Mouse (Mus musculus) heart, embryonic 15.5 days (tissue): ENCODE data around the gene Dclk1. TPM values are rescaled to one million over a fixed set of nuclear protein-coding genes. Genes with fewer than 3 reads are reported as not detected.

Experiments used
- ATAC-seq: fragments of 200-750 bp; cut with Nextera tagmentation; replicated peaks from 2 replicates; pipeline ENCODE4 v1.8.0; 2017; ENCODE audit warnings: low read depth, moderate TSS enrichment; ENCODE audit not compliant: insufficient number of reproducible peaks, insufficient read depth, low FRiP score
- H3K27ac ChIP-seq: fragments of 300-500 bp; sonication (generic); 2 replicates; pipeline ENCODE4 v1.5.1; 2015; ENCODE audit warnings: mild to moderate bottlenecking, inconsistent platforms
- H3K27me3 ChIP-seq: fragments of 300-500 bp; sonication (generic); 2 replicates; pipeline ENCODE4 v1.6.1; 2015; ENCODE audit warnings: inconsistent platforms
- H3K36me3 ChIP-seq: fragments of 300-500 bp; sonication (generic); 2 replicates; pipeline ENCODE4 v1.6.1; 2015; ENCODE audit warnings: mild to moderate bottlenecking, inconsistent platforms
- H3K4me1 ChIP-seq: fragments of 300-500 bp; sonication (generic); replicated peaks from 2 replicates; pipeline ENCODE4 v1.6.1; 2015; ENCODE audit warnings: inconsistent platforms
- H3K4me2 ChIP-seq: fragments of 300-500 bp; sonication (generic); 2 replicates; pipeline ENCODE4 v1.6.1; 2015; ENCODE audit warnings: inconsistent platforms, mild to moderate bottlenecking, moderate library complexity
- H3K4me3 ChIP-seq: fragments of 300-500 bp; sonication (generic); 2 replicates; pipeline ENCODE4 v1.5.1; 2015; ENCODE audit warnings: mild to moderate bottlenecking, inconsistent platforms
- H3K9ac ChIP-seq: fragments of 300-500 bp; sonication (generic); 2 replicates; pipeline ENCODE4 v1.6.1; 2015; ENCODE audit warnings: mild to moderate bottlenecking, inconsistent platforms
- H3K9me3 ChIP-seq: fragments of 300-500 bp; sonication (generic); replicated peaks from 2 replicates; pipeline ENCODE4 v1.6.1; 2016; ENCODE audit warnings: inconsistent platforms
- WGBS: fragments of 180-500 bp; shearing (Covaris S2); methylation state at CpG from one replicate; pipeline ENCODE4 v1.1.7; 2015; ENCODE audit warnings: mixed read lengths; 5-methylcytosine and 5-hydroxymethylcytosine counted together
- polyA plus RNA-seq: library from polyadenylated mRNA; unstranded; fragments of >200 nt; fragmentation: Nextera tagmentation; extraction: Ambion mirVana; gene quantifications from 2 replicates; pipeline ENCODE4 v1.2.1, GENCODE M21; 2015

Gene Dclk1
- polyA plus RNA-seq, 1 experiment from 2014 or later: 11.9 TPM

DNA sequence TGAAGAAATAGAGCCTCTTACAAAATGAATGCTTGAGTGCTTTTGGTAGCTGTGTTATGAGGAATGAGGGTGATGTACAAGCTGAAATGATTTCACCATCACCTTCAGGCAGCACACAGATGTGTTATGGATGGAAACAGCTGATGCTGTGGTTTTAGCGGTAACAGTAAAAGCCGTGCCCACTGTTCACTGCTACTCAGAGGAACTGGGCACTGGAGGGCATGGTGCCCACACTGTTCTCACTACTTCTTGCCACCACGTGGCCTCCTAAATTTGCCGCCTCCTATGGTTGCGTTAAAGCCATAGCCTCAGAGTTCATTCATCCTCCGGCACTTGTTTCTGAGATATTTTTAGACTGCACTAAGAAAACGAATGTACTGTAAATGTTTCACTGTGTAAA is 18.0 kb downstream of the Dclk1 start:
- no peak for ATAC-seq
- H3K9ac ChIP-seq: no peak overlapping the region
- no peak overlapping the region for H3K27ac ChIP-seq
- 35% methylated on average over 7 of the region's 7 CpGs for WGBS
- H3K4me3 ChIP-seq: no peak overlapping the region
- peaks cover 8% of the 10 kb centered on the region for H3K4me1 ChIP-seq
- no peak overlapping the region for H3K4me2 ChIP-seq
- H3K36me3 ChIP-seq: no peaks in the 10 kb centered on the region
- no peaks in the 10 kb centered on the region for H3K9me3 ChIP-seq
- no peaks in the 10 kb centered on the region for H3K27me3 ChIP-seq

DNA sequence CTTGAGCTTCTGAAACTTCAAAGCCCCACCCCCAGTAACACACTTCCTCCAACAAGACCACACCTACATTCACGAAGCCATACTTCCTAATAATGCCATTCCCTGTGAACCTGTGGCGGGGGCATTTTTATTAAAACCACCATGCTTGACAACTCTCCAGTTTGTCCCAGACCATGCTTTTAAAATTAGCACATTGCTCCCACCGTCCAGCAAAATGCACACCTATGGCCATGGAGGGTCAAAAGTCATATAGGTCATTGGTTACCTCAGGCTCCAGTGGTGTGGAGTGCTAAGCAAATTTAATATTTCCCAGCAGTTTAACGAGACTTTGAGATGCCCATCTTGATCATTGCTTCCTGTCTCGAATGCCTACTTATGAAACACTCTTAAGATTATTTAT is 23.9 kb downstream of the Dclk1 start:
- Histone ChIP-seq H3K4me2 (no peak overlapping the region), H3K9ac (no peak overlapping the region), H3K9me3 (no peaks in the 10 kb centered on the region), H3K27me3 (no peaks in the 10 kb centered on the region), H3K27ac (no peak overlapping the region), H3K36me3 (no peaks in the 10 kb centered on the region), H3K4me1 (0 out of 2 replicates have a peak, but pooled peaks cover 2% of the 10 kb centered on the region), H3K4me3 (no peak overlapping the region)
- no peak for ATAC-seq
- 79% methylated on average over 5 of the region's 5 CpGs for WGBS

DNA sequence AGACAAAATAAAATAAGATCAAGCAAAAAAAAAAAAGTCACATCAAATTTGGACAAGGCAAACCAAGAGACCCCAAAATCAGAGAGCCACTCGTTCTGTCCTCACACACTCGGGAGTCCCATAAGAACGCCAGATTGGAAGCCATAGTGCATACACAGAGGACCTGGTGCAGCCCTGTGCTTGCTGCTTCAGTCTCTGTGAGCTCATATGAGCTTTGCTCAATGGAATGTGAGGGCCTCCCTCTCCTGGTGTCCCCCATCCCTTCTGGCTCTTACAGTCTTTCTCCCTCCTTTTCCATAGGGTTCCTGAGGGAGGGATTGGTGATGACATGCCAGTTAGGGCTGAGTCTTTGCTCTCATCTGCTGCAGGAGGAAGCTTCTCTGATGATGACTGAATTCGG is 27.6 kb downstream of the Dclk1 start:
- 0 out of 2 replicates have a peak, but pooled peaks cover 5% of the 10 kb centered on the region for H3K4me1 ChIP-seq
- H3K4me3 ChIP-seq: no peak overlapping the region
- no peak overlapping the region for H3K4me2 ChIP-seq
- WGBS: 47% methylated on average over 4 of the region's 4 CpGs
- H3K27me3 ChIP-seq: no peaks in the 10 kb centered on the region
- no peak for ATAC-seq
- no peak overlapping the region for H3K27ac ChIP-seq
- no peak overlapping the region for H3K9ac ChIP-seq
- H3K36me3 ChIP-seq: no peaks in the 10 kb centered on the region
- H3K9me3 ChIP-seq: no peaks in the 10 kb centered on the region

DNA sequence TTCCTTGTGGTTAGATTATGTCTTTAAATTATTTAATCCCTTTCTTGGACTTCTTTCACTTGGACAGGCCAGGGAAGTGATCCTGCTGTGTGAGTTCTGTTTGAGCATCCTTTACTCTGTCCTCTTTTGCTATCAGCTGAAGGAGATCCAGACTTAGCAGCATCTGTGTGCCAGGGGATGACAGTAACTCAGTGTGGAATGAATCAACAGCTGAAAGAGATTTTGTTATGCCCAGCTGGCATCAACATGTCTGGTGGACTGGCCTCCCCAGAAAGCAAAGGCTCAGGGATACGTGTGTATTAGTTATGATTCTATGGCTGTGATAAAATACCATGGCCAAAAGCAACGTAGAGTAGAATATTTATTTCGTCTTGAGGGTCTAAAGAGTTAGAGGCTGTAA is 28.2 kb downstream of the Dclk1 start:
- no peaks in the 10 kb centered on the region for H3K27me3 ChIP-seq
- no peak overlapping the region for H3K9ac ChIP-seq
- H3K36me3 ChIP-seq: no peaks in the 10 kb centered on the region
- H3K27ac ChIP-seq: no peak overlapping the region
- no peak overlapping the region for H3K4me3 ChIP-seq
- no peaks in the 10 kb centered on the region for H3K9me3 ChIP-seq
- 0 out of 2 replicates have a peak, but pooled peaks cover 5% of the 10 kb centered on the region for H3K4me1 ChIP-seq
- no peak overlapping the region for H3K4me2 ChIP-seq
- ATAC-seq: no peak
- 74% methylated on average over 3 of the region's 3 CpGs for WGBS

DNA sequence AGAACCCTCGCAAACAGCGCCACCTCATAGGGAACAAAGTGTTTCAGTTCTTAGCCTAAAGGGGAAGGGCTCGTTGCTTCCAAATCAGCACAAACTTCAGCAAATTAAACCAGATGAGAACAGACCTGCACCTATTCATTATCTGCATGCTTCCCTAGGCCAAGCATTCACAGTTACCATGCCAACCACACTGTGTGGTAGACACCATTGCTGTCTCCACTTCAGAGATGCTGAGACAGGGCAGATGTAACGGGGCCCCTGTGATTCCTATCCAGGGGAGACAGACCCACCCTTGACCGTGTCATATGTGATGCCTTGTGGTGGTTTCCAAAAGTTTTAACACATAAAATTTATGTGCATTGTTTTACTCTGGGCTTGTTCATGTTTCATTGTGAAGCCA is 28.8 kb downstream of the Dclk1 start:
- H3K27ac ChIP-seq: no peak overlapping the region
- no peaks in the 10 kb centered on the region for H3K27me3 ChIP-seq
- H3K9ac ChIP-seq: no peak overlapping the region
- ATAC-seq: no peak
- H3K4me2 ChIP-seq: no peak overlapping the region
- H3K4me1 ChIP-seq: 0 out of 2 replicates have a peak, but pooled peaks cover 5% of the 10 kb centered on the region
- H3K4me3 ChIP-seq: no peak overlapping the region
- H3K9me3 ChIP-seq: no peaks in the 10 kb centered on the region
- H3K36me3 ChIP-seq: no peaks in the 10 kb centered on the region
- 85% methylated on average over 5 of the region's 5 CpGs for WGBS

DNA sequence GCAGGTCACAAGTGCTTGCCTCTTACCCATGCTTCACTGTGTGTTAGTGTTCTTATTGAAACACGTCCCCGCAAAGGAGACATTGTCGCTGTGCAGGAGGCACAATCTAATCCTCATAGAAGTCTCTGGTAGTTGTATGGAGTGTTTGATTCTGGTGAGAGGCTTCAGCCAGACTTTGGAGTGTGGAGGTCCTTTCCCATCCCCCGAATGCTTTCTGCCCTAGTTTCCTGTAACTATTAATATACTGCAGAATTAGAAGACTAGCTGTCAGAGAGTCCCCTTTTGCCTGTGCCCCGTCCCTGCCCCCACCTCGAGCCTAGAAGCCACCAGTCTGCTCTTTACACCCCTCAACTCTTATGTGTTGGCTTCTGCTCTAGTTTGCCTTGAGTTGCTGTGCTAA is 30.4 kb downstream of the Dclk1 start:
- 56% methylated on average over 6 of the region's 6 CpGs for WGBS
- H3K9ac ChIP-seq: no peak overlapping the region
- no peak for ATAC-seq
- no peak overlapping the region for H3K4me2 ChIP-seq
- no peaks in the 10 kb centered on the region for H3K27me3 ChIP-seq
- H3K4me3 ChIP-seq: no peak overlapping the region
- no peak overlapping the region for H3K27ac ChIP-seq
- H3K9me3 ChIP-seq: no peaks in the 10 kb centered on the region
- H3K36me3 ChIP-seq: no peaks in the 10 kb centered on the region
- 0 out of 2 replicates have a peak, but pooled peaks cover 5% of the 10 kb centered on the region for H3K4me1 ChIP-seq

DNA sequence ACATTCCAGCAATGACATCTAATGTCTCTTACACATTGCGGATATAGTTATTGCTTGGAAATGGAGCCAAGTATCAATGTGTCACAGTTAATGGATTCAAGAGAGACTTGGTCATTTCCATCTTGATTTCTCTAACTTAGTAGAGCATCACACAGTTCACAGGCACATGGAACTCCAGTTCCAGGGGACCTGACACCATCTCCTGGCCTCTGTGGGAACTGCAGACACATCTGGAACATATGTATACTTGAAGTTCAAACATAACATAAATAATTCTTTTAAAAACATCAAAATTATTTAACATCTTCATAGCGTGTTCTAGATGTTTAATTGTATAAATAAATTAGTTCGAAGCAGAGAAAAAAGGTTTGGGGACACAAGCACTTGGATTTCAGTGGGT is 34.3 kb downstream of the Dclk1 start:
- H3K4me2 ChIP-seq: no peak overlapping the region
- no peaks in the 10 kb centered on the region for H3K36me3 ChIP-seq
- H3K27me3 ChIP-seq: no peaks in the 10 kb centered on the region
- no peak overlapping the region for H3K9ac ChIP-seq
- ATAC-seq: no peak
- H3K4me1 ChIP-seq: 0 out of 2 replicates have a peak, but pooled peaks cover 3% of the 10 kb centered on the region
- 89% methylated on average over 3 of the region's 3 CpGs for WGBS
- H3K27ac ChIP-seq: no peak overlapping the region
- H3K4me3 ChIP-seq: no peak overlapping the region
- H3K9me3 ChIP-seq: no peaks in the 10 kb centered on the region

DNA sequence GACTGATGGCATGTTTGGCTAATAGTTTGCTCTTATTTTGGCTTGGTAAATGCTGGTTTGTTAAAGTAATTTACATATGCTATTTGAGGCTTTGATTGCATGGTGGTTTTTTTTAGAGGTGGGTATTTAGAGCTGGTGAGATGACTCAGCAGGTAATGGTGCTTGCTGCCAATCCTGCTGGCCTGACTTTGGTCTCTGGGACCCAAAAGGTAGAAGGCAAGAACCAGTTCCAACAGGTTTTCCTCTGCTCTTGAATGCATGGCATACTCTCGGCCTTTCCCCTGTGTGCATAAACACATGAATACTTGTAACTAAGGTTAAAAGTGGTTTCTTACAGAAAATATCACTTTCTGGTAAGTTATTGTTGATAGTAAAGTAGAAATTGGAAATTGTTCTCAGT is 34.7 kb downstream of the Dclk1 start:
- WGBS: 78% methylated on average over 1 of the region's 1 CpGs
- H3K27me3 ChIP-seq: no peaks in the 10 kb centered on the region
- no peaks in the 10 kb centered on the region for H3K9me3 ChIP-seq
- H3K4me2 ChIP-seq: no peak overlapping the region
- H3K9ac ChIP-seq: no peak overlapping the region
- no peak overlapping the region for H3K4me3 ChIP-seq
- H3K36me3 ChIP-seq: no peaks in the 10 kb centered on the region
- H3K27ac ChIP-seq: no peak overlapping the region
- 0 out of 2 replicates have a peak, but pooled peaks cover 3% of the 10 kb centered on the region for H3K4me1 ChIP-seq
- no peak for ATAC-seq

DNA sequence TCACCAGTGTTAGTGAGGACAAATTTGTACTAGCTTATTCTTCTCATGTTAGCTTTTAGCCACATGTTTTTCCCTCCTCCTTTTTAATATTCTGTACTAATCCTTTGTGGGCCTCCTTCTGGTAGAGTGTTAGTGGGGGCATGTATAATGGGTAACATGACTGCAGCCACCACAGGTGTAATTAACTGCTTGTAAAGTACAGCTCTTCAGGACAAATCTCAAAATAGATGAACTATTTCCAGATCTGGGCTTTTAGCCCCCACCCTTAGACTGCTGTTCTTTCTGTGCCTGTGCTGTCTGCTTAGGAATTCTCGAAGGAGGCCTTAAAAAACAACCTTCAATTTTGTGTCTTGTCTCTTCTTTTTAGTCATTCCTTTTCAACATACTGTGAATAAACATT is 35.7 kb downstream of the Dclk1 start:
- Histone ChIP-seq H3K9me3 (no peaks in the 10 kb centered on the region), H3K27me3 (no peaks in the 10 kb centered on the region), H3K4me2 (no peak overlapping the region), H3K36me3 (no peaks in the 10 kb centered on the region), H3K4me3 (no peak overlapping the region), H3K4me1 (0 out of 2 replicates have a peak, but pooled peaks cover 3% of the 10 kb centered on the region), H3K27ac (no peak overlapping the region), H3K9ac (no peak overlapping the region)
- 45% methylated on average over 1 of the region's 1 CpGs for WGBS
- ATAC-seq: no peak

DNA sequence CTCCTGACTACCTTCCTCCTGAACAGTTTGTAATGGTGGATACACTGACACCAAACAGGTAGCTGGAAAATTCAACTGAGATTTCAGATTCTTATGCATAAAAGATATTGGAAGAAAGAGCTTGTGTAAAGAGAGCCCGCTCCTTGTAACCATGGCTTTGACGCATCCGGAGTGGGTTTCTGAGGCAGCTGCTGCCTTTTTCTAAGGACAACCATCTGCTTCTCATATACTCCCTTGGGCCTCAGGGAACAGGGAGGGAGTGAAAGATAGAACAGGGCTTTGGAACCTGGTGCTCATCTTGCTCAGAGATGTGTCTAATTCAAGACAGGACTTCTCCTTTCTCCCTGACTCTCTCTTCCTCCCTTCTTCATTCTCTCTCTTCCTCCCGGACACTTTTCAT is 37.8 kb downstream of the Dclk1 start:
- Histone ChIP-seq H3K27ac (no peak overlapping the region), H3K4me1 (0 out of 2 replicates have a peak, but pooled peaks cover 3% of the 10 kb centered on the region), H3K36me3 (no peaks in the 10 kb centered on the region), H3K4me3 (no peak overlapping the region), H3K9me3 (no peaks in the 10 kb centered on the region), H3K4me2 (no peak overlapping the region), H3K27me3 (no peaks in the 10 kb centered on the region), H3K9ac (no peak overlapping the region)
- ATAC-seq: no peak
- 84% methylated on average over 4 of the region's 4 CpGs for WGBS

DNA sequence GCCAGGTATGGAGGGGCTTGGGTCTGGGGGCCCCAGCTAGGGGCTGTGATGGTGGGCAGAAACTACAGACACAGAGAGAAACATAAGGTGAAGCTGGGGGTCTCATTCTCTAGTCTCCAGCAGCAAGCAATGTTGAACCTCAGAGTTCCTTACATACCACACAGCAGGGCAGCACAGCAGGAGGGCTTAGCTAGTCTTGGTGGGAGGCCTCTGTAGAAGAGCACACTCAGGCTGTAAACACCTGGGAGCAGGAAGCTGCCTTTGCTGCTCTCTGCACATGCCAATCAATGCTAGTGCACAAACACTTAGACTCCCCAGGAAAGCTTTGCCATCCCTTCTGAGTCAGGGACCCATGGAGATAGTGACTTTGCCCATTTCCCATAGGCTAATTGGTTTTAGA is 38.3 kb downstream of the Dclk1 start:
- no peak overlapping the region for H3K9ac ChIP-seq
- no peak overlapping the region for H3K27ac ChIP-seq
- H3K4me1 ChIP-seq: 0 out of 2 replicates have a peak, but pooled peaks cover 3% of the 10 kb centered on the region
- no peak for ATAC-seq
- no peak overlapping the region for H3K4me2 ChIP-seq
- no peak overlapping the region for H3K4me3 ChIP-seq
- no peaks in the 10 kb centered on the region for H3K36me3 ChIP-seq
- no peaks in the 10 kb centered on the region for H3K9me3 ChIP-seq
- H3K27me3 ChIP-seq: no peaks in the 10 kb centered on the region

DNA sequence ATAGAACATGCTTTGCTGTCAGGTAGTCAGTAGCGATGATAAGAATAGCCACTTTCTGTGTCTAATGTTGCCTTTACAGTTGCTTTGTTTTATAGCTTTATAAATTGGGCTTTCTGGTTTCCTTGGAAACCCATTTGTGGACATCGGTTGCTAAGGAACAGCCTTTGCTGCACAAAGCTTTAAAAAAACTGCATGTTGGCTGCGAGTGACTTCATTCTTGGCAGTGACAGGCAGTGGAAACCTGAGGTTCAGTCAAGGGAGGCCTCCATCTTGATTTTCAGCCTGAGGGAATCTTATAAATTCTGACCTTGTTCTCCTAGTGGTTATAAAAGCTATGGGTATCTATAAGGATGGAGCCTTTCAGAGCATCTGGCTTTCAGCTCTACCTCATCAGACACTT is 42.1 kb downstream of the Dclk1 start:
- WGBS: 44% methylated on average over 3 of the region's 3 CpGs
- Histone ChIP-seq H3K27ac (no peak overlapping the region), H3K9ac (no peak overlapping the region), H3K27me3 (no peaks in the 10 kb centered on the region), H3K4me1 (0 out of 2 replicates have a peak, but pooled peaks cover 3% of the 10 kb centered on the region), H3K36me3 (no peaks in the 10 kb centered on the region), H3K4me2 (no peak overlapping the region), H3K4me3 (no peak overlapping the region), H3K9me3 (no peaks in the 10 kb centered on the region)
- no peak for ATAC-seq
